Mouse (Mus musculus): Measurements from ENCODE around the gene Cysltr1.

Cysltr1 gene

GRCm38 (mm10) chrX:106603386-106603785 is at the start of gene Cysltr1:
TSS of gene Cysltr1 (minus strand) at chrX:106603679.
- no peak for DNase-seq

GRCm38 (mm10) chrX:106634799-106635541 is 31.5 kb upstream of the Cysltr1 start:
- DNase-seq, result no peak

DNA sequence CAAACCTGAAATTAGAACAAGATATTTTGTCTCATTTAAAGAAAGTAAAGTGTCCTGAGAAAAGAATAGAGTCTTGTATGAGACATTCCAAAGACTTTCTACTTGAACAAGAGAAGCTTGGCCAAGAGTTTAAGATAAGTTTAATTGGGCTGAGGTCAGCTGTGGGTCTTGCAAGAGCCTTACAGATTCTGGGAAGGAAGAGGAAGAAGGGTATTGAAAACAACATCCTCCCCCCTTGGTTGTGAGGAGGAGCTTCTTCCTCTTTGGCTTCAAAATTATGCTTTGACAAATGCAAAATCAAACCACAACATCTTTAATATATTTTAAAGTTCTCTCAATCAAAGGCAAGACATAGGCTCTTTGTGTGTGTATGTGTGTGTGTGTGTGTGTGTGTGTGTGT is 30.1 kb upstream of the Cysltr1 start:
- DNase-seq, result no peak

- DNase-seq, result no peak
Measured at GRCm38 (mm10) chrX:106628514-106628913, 25.0 kb upstream of the Cysltr1 start.

DNA sequence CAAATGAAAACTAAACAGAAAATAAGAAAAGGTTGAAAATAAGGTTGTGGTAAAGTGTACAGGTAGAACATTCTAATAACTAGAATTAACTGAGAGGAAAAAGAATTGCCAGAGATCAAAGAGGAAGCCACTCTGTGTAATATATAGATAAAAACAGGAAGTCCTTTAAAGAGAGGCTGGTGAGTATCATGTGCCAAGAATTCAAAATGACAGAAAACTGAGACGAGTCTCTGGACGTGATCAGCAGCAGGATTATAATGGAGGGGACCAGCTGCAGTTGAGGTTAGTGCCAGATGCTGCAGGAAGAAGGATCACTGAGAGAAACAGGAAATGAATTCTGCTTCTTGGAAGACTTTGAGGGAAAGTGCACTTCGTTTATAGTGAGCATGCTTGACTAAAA is 20.2 kb upstream of the Cysltr1 start:
- no peak for DNase-seq

GRCm38 (mm10) chrX:106622512-106622911 is 19.0 kb upstream of the Cysltr1 start:
- DNase-seq, result no peak

GRCm38 (mm10) chrX:106602574-106603258 is 763 bp downstream of the Cysltr1 start:
- DNase-seq, result no peak

- DNase-seq, result no peak
Measured at GRCm38 (mm10) chrX:106595904-106596303, 7.6 kb downstream of the Cysltr1 start.

DNA sequence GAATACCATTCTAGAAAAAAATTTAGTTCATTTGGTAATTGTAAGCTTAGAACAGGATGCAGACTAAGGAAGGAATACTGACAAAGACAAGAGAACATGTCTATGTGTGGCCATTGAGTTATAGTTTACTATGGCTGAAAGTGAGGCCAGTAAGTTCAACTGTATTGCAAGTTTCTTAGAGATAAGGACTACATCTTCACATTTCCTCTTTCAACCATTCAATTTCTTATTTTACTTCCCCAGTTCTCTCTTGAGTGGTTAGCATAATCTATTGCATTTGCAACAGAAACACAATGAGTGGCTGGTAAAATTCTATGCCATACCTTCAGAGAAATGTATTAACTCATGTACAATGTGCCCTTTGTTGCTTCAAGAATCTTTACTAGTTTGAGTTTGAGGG is 9.6 kb downstream of the Cysltr1 start:
- no peak for DNase-seq

DNA sequence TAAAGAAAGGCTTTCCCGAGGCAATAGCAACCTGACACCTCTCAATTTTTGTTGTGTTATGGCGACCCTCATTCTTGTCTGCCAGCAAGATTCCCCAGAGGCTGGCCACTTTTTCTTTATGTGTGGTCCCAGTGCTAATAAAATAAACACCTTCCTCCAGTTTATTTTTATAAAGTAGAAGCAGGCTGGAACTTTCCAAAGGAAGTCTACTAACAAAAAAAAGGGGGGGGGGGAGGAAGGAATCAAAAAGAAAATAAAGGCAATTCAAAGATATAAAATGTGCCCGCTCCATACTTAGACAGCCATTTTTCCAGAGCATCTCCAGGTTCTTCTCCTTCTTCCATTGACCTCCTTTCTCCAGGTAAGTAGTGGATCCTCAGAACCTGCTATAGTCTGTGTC is 20.6 kb downstream of the Cysltr1 start, which contains the start of gene Gm5127:
Gm5127 (plus strand) TSS at position 301 of the 400 bp plus-strand sequence.
- DNase-seq, result no peak

- no peak for DNase-seq
Measured at GRCm38 (mm10) chrX:106582197-106582596, 21.3 kb downstream of the Cysltr1 start.

DNA sequence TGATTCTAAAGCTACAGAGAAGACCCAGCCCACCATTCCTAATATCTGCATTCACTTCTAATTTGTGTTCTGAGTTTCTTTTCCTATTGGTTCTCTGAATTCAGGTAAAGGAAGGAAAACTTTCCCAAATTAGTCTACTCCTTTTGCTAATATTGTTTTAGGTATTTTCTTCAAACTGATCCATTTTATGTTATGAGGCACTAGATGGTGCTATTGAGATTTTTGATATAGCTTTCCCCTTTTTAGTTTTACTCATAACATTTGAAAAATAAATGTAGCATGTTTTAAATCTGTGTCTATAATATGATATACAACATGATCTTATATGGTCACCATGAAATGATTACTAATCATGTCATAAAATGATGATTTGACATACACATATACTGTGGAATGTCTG is 23.1 kb downstream of the Cysltr1 start:
- DNase-seq, result no peak

GRCm38 (mm10) chrX:106578966-106579365 is 24.5 kb downstream of the Cysltr1 start:
- no peak for DNase-seq

DNA sequence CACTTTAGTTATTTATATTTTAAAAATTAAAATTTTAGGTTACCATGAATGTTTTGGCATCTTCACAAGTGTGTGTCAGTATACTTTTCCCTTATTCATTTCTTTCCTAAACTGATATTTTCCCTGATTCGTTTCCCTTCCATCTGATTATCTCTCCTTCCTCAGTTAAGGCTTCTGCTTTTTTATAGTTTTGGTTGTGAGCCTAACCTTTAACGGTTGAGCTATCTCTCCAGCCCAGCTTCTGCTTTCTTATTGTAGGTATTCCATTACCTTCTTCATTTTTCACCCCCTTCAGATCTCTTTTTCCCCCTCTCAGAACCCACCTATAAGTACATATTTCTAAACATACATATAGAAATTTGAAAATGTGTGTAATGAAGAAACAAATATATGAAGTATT is 48.0 kb downstream of the Cysltr1 start:
- DNase-seq, result no peak

DNA sequence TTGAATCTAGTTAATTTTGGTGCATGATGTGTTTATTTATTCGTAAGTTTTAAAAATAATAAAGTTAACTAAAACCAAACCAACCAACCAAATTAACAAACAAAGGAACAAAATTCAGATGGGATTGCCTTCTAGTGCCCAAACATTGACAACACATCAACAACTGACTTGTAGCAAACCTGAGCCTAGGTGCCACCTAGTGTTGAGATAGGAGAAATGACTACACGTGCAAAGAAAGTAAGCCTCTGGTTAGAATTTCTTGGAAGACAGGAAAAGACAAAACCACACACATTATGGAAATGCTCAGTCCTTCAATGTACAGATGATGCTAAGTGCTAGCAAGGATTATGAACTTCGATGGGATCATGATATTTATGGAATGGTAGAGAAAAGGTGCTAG is 67.1 kb downstream of the Cysltr1 start:
- DNase-seq, result no peak
